Mouse (Mus musculus) central nervous system, embryonic 18 days (tissue): ENCODE measurements around the gene Gm15130. TPM values are rescaled to one million over a fixed set of nuclear protein-coding genes. Genes with fewer than 3 reads are reported as not detected.

Source experiments
- polyA plus RNA-seq: library from polyadenylated mRNA; depleted of rRNA; stranded (reverse); fragments of >200 nt; gene quantifications from 2 replicates; pipeline ENCODE4 v1.2.3, GENCODE M21; 2012; rRNA removed

Gene Gm15130
- not detected in 2 replicates for polyA plus RNA-seq

DNA sequence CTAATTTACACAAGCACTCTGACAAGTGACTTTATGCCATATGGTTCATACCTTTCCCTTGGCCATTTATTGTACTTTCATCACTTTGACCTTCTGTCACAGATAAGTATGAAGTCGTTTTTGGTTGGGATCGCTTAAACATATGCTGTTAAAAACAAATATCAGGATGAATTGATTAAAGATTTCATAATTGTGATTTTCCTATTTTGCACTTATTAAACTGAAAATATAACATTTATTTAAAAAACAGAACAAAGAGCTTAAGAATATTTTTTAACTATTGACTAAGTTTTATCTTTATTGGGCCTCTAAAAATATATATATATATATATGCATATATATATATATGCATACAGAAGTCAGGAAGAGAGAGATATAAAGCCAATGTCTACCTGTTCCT, at the start of gene Gm15130:
Gm15130 (minus strand) TSS at position 101 of the 400 bp plus-strand sequence.

DNA sequence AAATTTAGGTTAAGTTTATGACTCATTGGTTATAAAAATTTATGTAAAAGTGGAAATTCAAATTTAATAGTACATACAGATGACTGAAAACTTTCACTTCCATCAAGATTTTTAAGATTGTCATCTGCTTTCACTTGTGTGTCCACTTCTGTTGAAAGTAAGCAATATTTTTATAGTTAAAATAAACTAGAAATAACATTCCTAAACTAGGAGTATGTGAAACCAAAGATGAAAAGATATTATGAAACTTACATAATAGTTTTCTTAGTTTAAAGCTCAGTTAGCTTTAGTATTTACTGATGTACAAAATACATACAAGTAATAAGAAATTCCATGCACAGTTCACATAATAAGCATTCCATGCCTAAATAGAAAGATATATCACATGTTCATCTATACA, 46.9 kb downstream of the Gm15130 start, which contains the start of gene Gm13941:
Gm13941 (minus strand) TSS at position 101 of the 400 bp plus-strand sequence.

Other genes starting within 250 kb of the Gm15130 start
- gene Ano3, start 202.0 kb downstream of the Gm15130 start, polyA plus RNA-seq = 2.0 TPM in 2 replicates
- not detected in 2 replicates for gene Gm13941, start 47.0 kb downstream of the Gm15130 start, polyA plus RNA-seq
- gene 4930430A15Rik, start 76.7 kb upstream of the Gm15130 start, polyA plus RNA-seq = not detected in 2 replicates
- gene Olfr1275, start 82.3 kb upstream of the Gm15130 start, polyA plus RNA-seq = not detected in 2 replicates
- gene Olfr1276, start 101.6 kb upstream of the Gm15130 start, polyA plus RNA-seq = not detected in 2 replicates
- gene Olfr1277, start 121.2 kb upstream of the Gm15130 start, polyA plus RNA-seq = not detected in 2 replicates
- gene Olfr1278, start 137.2 kb upstream of the Gm15130 start, polyA plus RNA-seq = not detected in 2 replicates
- gene Olfr1279, start 147.7 kb upstream of the Gm15130 start, polyA plus RNA-seq = not detected in 2 replicates
- not detected in 2 replicates for gene Olfr1280, start 161.1 kb upstream of the Gm15130 start, polyA plus RNA-seq
- not detected in 2 replicates for gene Olfr1281, start 173.6 kb upstream of the Gm15130 start, polyA plus RNA-seq
- not detected in 2 replicates for gene Olfr1282, start 183.1 kb upstream of the Gm15130 start, polyA plus RNA-seq
- gene Olfr1283, start 213.9 kb upstream of the Gm15130 start, polyA plus RNA-seq = not detected in 2 replicates
- not detected in 2 replicates for gene Olfr1284, start 222.6 kb upstream of the Gm15130 start, polyA plus RNA-seq